15 mouse cellular contexts compared by ENCODE assay signal in genomic region chr16:17073000-17073399, GRCm38 (mm10). TPM values are rescaled to one million over a fixed set of nuclear protein-coding genes. Genes with fewer than 3 reads are reported as not detected.
"Had no signal": no experiment of that assay in that cellular context is flagged by ENCODE, and none has a peak within 500 bp of the region (broad histone marks: within the 10 kb centered on the region; RNA-seq: fewer than 3 reads in every experiment).

No protein-coding gene starts in this region.

- DNase-seq: kidney, adult 2 months; kidney, postnatal 14 days; left cerebral cortex, postnatal 4 days; lung, adult 18-20 months; retina, postnatal 1 day; right cerebral cortex, postnatal 4 days; spleen, adult 18-20 months; thymus, postnatal 4 days had no signal

- ATAC-seq: midbrain, embryonic 16.5 days had no signal

- H3K4me3 ChIP-seq: kidney, embryonic 15.5 days; limb, embryonic 13.5 days; midbrain, embryonic 12.5 days; neural tube, embryonic 13.5 days had no signal

- H3K9ac ChIP-seq: kidney, embryonic 15.5 days; limb, embryonic 13.5 days; liver, embryonic 14.5 days; midbrain, embryonic 12.5 days; neural tube, embryonic 13.5 days had no signal

- H3K27ac ChIP-seq: kidney, embryonic 15.5 days; limb, embryonic 13.5 days; liver, embryonic 14.5 days; midbrain, embryonic 12.5 days; neural tube, embryonic 13.5 days had no signal

- H3K4me2 ChIP-seq: kidney, embryonic 15.5 days; limb, embryonic 13.5 days; midbrain, embryonic 12.5 days; neural tube, embryonic 13.5 days had no signal

- H3K9me3 ChIP-seq: kidney, embryonic 15.5 days; limb, embryonic 13.5 days; midbrain, embryonic 12.5 days had no signal

- H3K27me3 ChIP-seq: kidney, embryonic 15.5 days; limb, embryonic 13.5 days; midbrain, embryonic 12.5 days; neural tube, embryonic 13.5 days had no signal

RNA-seq across cellular contexts. Expression of gene 2610318N02Rik, which starts 52.0 kb away (rescaled TPM):
- total RNA-seq: liver, adult 2 months had no signal
